Mouse (Mus musculus): ENCODE results near the gene Zfp346. TPM values are rescaled to one million over a fixed set of nuclear protein-coding genes. Genes with fewer than 3 reads are reported as not detected.

The Zfp346 gene
- polyA plus RNA-seq, 1 experiment from 2014 or later: 24.9 TPM

DNA sequence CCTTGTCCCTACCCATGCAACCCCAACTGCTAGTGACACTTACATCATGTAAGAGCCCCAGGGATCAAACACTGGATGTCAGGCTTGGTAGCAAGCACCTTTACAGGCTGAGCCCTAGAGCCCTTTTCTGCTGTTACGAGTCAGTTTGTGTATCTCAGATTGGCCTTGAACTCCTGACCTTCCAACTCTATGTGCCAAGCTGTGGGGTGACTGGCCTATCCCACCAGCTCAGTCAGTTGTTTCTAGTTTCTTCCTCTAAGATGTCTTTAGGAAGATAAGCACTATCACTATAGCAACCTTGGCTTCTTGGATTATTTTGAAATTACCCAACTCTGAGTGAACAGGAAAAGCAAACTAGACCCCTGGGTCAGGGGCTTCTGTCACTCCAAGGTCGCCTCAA is 1.8 kb upstream of the Zfp346 start:
- Histone ChIP-seq H3K27ac (no peak overlapping the region), H3K9me3 (peaks cover 3% of the 10 kb centered on the region; the same call in 1 of the 2 replicates), H3K4me3 (no peak overlapping the region), H3K27me3 (ENCODE audit: insufficient read depth, poor library complexity, severe bottlenecking) (no peaks in the 10 kb centered on the region), H3K4me1 (replicated peaks) (peaks cover 26% of the 10 kb centered on the region), H3K36me3 (peaks cover 14% of the 10 kb centered on the region)
- DNase-seq (ENCODE audit: low spot score): no peak
- 72% methylated on average over 2 of the region's 2 CpGs for WGBS

DNA sequence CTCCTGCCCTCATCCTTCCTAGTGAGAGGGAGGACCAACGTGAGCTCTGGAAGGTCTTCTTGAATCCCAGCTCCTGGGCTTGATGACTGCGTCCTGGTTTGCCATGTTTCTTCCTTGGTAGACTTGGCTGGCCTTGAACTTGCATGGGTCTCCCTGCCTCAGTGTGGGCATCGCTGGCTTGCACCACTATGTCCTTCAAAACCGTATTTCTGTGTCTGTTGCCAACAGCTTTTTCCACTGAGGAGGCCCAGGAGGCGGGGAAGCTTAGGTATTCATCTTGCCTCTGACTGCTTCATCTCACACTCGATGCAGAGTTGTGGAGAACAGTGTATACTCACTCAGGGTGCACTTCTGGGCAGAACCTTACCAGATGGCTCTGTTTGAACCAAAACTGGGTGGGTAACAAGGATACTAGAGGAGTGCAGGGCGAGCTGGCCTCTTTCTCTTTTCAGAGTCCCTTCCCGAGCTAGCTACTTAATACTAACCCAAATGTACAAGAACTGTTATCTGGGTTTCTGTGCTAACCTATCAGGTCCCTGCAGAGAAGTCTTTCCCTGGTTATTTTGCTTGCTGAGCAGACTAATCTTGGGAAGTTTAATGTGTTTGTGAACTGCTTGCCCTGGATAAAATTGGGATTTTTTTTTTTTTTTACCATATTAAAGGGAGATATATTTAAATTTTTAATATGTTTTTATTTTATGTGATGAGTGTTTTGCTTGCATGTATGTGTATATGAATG is 1.0 kb downstream of the Zfp346 start:
- 24% methylated on average over 8 of the region's 8 CpGs for WGBS
- H3K27ac ChIP-seq: peak overlapping the region; percentile 94
- peak; percentile 8 for DNase-seq (ENCODE audit: low spot score)
- peaks cover 15% of the 10 kb centered on the region for H3K4me1 ChIP-seq (replicated peaks)
- no peaks in the 10 kb centered on the region for H3K27me3 ChIP-seq (ENCODE audit: insufficient read depth, poor library complexity, severe bottlenecking)
- peaks cover 3% of the 10 kb centered on the region; the same call in 1 of the 2 replicates for H3K9me3 ChIP-seq
- peak overlapping the region; percentile 83 for H3K4me3 ChIP-seq
- peaks cover 27% of the 10 kb centered on the region for H3K36me3 ChIP-seq

DNA sequence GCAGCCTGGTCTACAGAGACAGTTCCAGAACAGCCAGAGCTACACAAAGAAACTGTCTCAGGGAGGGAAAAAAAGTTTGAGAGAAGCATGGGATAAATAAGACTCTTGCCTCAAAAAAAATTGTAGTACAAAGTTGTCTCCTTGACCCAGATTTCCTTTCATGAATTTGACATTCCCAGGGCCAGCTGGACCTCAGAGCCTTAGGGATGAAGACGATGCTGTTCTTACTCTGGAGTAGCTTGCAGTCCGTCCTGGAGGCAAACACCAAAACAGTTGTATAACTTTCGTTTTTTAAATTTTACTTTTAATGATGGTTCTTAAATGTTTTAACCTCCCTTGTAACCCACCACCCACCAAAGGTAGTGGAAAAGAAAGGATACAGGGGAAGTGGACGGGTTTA is 2.0 kb downstream of the Zfp346 start:
- Histone ChIP-seq H3K4me3 (no peak overlapping the region), H3K27ac (no peak overlapping the region), H3K36me3 (peaks cover 32% of the 10 kb centered on the region), H3K4me1 (replicated peaks) (peaks cover 15% of the 10 kb centered on the region), H3K9me3 (no peaks in the 10 kb centered on the region), H3K27me3 (ENCODE audit: insufficient read depth, poor library complexity, severe bottlenecking) (no peaks in the 10 kb centered on the region)
- WGBS: 91% methylated on average over 4 of the region's 4 CpGs
- no peak for DNase-seq (ENCODE audit: low spot score)

DNA sequence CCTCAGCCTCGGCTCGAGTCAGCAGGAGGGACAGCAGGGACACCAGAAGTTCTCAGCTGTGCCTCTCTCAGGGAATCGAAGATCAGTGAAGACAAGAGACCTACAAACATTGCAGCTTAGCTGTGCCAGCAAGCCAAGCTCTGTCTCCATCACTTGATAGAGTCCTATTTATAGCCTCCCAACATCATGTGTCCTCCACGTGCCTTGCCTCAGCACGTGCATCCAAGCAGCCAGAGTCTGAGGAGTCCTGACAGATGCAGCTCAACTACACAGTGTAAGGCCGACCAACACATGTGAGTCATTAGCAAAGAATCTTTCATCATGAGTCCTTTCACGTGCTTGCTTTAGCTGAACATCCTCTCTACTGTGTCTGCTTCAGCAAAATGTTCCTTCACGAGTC is 2.6 kb downstream of the Zfp346 start:
- Histone ChIP-seq H3K9me3 (no peaks in the 10 kb centered on the region), H3K4me1 (replicated peaks) (peaks cover 15% of the 10 kb centered on the region), H3K27ac (no peak overlapping the region), H3K36me3 (peaks cover 35% of the 10 kb centered on the region), H3K27me3 (ENCODE audit: insufficient read depth, poor library complexity, severe bottlenecking) (no peaks in the 10 kb centered on the region), H3K4me3 (no peak overlapping the region)
- 87% methylated on average over 8 of the region's 8 CpGs for WGBS
- DNase-seq (ENCODE audit: low spot score): no peak

DNA sequence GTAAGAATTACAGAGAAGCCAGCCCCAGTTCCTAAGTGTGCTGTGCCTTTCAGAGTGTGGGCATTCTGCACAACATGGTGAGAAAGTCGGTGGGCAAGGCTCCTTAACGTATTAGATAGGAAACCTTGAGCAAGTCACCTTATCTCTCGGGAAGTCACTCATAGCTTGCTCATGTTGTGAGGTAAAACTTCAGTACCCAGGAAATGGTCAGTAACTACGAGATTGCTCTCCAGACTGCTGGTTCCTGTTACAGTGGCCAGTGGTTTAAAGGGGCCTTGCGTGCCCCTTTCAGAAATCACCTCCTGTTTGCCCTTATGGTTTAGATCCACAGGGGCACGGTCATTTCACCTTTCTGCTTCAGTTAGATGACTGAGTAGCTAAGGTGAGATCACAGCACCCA is 9.3 kb downstream of the Zfp346 start:
- Histone ChIP-seq H3K27me3 (ENCODE audit: insufficient read depth, poor library complexity, severe bottlenecking) (no peaks in the 10 kb centered on the region), H3K4me1 (replicated peaks) (no peaks in the 10 kb centered on the region), H3K4me3 (no peak overlapping the region), H3K9me3 (no peaks in the 10 kb centered on the region), H3K27ac (no peak overlapping the region), H3K36me3 (peaks cover 77% of the 10 kb centered on the region)
- DNase-seq (ENCODE audit: low spot score): no peak
- 91% methylated on average over 6 of the region's 6 CpGs for WGBS

DNA sequence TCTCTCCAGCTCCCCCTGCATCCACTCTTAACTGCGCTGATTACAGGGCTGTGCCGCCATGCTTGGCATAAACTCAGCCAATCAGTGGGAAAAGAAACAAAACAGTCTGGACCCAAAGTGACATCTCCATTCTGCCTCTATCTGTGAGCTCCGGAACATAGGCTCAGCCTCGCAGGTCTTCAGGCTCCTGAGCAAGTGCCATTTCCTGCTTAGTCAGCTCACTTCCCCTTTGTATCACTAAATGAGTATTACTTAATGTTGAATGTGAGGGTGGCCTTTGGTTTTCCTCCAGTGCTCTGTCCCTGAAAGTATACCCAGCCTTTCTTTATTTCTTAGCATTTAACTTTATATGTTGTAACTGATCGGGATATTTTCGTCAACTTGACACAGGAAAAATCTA is 19.8 kb downstream of the Zfp346 start:
- WGBS: 98% methylated on average over 6 of the region's 6 CpGs
- Histone ChIP-seq H3K27me3 (ENCODE audit: insufficient read depth, poor library complexity, severe bottlenecking) (no peaks in the 10 kb centered on the region), H3K4me3 (no peak overlapping the region), H3K9me3 (no peaks in the 10 kb centered on the region), H3K27ac (no peak overlapping the region), H3K4me1 (replicated peaks) (no peaks in the 10 kb centered on the region), H3K36me3 (peaks cover 77% of the 10 kb centered on the region)
- no peak for DNase-seq (ENCODE audit: low spot score)

DNA sequence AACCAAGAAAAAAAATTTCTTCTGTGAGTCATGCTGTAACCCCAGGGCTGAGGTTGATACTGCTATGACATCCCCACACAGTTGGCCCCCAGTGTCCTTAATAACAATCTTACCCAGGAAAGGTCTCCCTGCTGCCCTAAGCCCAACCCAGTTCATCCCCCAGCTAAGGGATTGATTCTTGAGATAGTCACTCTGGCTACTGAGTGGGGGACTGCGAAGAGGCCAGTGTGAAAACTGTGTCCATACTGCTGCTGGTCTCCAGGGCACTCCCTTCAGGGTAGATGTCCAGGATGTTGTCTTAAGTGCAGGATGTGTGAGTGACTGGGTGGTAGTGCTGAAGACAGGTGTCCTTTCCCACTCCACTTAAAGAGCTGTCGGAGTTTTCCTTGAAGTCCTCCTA is 28.3 kb downstream of the Zfp346 start, which contains the start of gene Gm17617:
TSS of gene Gm17617 (minus strand) at position 101 of the 400 bp plus-strand sequence.
- Histone ChIP-seq H3K4me3 (no peak within 1 kb of the TSS), H3K27ac (no peak within 1 kb of the TSS), H3K9me3 (no peaks in the 10 kb centered on the region), H3K36me3 (peaks cover 59% of the 10 kb centered on the region), H3K27me3 (ENCODE audit: insufficient read depth, poor library complexity, severe bottlenecking) (no peaks in the 10 kb centered on the region), H3K4me1 (replicated peaks) (peaks cover 6% of the 10 kb centered on the region; the same call in 1 of the 2 replicates)
- DNase-seq (ENCODE audit: low spot score): no peak
- 94% methylated on average over 2 of the region's 2 CpGs for WGBS

DNA sequence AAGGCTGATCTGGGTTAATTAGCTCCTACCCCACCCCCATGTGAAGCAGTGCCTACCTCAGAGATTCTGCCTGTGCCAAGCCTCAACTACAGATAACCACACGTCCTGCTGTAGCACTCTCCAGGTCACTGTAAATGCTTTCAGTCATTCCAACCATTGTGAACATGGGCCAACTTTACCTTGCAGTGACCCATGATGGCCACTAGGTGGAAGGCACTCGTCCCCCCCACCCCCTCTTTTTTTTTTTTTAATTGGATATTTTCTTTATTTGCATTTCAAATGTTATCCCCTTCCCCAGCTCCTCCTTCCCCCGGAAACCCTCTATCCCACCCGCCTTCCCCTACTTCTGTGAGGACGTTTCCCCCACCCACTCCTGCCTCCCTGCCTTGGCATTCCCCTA is 30.3 kb downstream of the Zfp346 start:
- DNase-seq (ENCODE audit: low spot score): no peak
- WGBS: 4% methylated on average over 5 of the region's 5 CpGs

DNA sequence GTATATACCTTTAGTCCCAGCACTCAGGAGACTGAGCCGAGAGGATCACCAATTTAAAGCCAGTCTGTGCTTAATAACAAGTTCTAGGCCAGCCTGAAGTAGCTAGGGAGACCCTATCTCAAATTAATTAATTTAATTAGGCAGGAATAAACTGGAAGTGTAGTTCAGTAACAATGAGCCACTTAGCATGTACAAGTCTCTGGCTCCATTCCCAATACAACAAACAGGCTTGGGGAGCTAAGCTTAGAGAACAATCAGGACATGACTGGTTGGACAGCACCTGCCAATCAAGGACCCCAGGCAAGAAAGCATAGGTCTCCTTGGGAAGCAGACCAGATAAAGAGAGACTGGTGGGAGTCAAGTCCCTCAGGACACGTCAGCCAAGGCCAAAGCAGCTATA is 35.2 kb downstream of the Zfp346 start:
- H3K4me3 ChIP-seq: no peak overlapping the region
- H3K27me3 ChIP-seq (ENCODE audit: insufficient read depth, poor library complexity, severe bottlenecking): no peaks in the 10 kb centered on the region
- H3K36me3 ChIP-seq: no peaks in the 10 kb centered on the region
- no peaks in the 10 kb centered on the region for H3K9me3 ChIP-seq
- no peak for DNase-seq (ENCODE audit: low spot score)
- WGBS: 71% methylated on average over 2 of the region's 2 CpGs
- no peak overlapping the region for H3K27ac ChIP-seq
- H3K4me1 ChIP-seq (replicated peaks): peaks cover 6% of the 10 kb centered on the region; the same call in 1 of the 2 replicates

More for the DNA sequence above, 30.3 kb downstream of the Zfp346 start:
- Histone ChIP-seq H3K9me3 (no peaks in the 10 kb centered on the region), H3K27ac (no peak overlapping the region), H3K36me3 (peaks cover 41% of the 10 kb centered on the region), H3K4me3 (no peak overlapping the region), H3K4me1 (replicated peaks) (peaks cover 6% of the 10 kb centered on the region; the same call in 1 of the 2 replicates), H3K27me3 (ENCODE audit: insufficient read depth, poor library complexity, severe bottlenecking) (no peaks in the 10 kb centered on the region)

DNA sequence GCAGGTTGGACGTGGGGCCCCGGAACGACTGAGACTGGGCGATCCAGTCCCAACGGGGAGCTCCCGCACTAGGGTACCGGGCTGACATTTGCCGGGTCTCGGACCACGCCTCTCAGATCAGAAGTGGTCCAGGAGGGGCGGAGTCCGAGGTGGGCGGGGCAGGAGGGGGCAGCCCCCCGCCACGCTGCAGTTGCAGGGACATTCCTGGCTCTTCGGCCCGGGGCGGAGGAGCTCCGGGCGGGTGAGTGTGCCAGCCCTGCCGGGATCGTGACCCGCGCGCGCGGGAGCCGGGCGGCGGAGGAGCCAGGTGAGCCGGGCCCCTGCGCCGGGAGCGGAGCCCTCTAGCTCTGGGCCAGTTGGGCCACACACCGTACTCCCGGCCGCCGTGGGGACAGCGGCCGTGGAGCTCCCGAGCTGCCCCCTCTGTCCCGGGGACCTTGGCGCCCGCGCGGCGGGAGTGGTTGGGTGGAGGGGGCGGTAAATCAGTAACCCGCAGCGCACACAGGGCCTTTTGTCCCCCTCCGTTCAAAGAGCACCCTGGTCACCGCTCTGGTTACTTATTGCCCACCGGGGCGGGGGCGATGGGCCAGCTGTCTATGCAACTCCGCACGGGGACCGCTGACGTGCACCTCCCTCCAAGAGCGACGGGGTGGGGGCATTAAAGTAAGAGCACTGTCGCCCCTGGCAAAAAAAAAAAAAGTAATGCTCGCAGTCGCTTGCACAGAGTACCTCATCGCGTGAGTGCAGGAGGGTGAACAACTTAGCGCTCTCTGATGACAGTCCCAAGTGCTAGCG is 47.7 kb downstream of the Zfp346 start, which contains the start of gene Fgfr4:
TSS of gene Fgfr4 (plus strand) at position 20 of the 795 bp plus-strand sequence.
- Histone ChIP-seq H3K4me1 (replicated peaks) (peaks cover 12% of the 10 kb centered on the region), H3K27ac (peak within 1 kb of the TSS; percentile 69; the same call in 1 of the 2 replicates), H3K27me3 (ENCODE audit: insufficient read depth, poor library complexity, severe bottlenecking) (peaks cover 56% of the 10 kb centered on the region), H3K4me3 (peak within 1 kb of the TSS; percentile 63), H3K36me3 (no peaks in the 10 kb centered on the region), H3K9me3 (no peaks in the 10 kb centered on the region)
- peak; percentile 58 for DNase-seq (ENCODE audit: low spot score)
- WGBS: under 1% methylated on average over 68 of the region's 68 CpGs

DNA sequence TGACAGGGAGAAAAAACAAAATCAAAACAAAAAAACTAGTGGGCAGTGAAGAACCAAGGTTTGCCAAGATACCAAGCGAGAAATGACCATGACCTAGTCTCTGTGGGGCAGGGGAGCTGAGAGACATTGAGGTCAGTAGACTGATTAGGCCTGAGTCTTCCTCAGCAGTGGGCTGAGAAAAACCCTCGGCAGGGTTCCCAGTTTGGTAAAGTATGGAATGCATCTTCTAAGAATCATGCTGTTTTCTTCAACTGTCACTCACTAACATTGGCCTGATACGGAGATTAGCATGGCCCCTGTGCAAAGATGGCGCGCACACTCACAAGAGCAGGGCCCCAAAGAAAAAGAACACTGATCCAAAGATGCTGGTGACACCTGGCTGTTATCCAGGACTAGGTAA is 48.8 kb downstream of the Zfp346 start:
- no peak overlapping the region for H3K27ac ChIP-seq
- peaks cover 56% of the 10 kb centered on the region for H3K27me3 ChIP-seq (ENCODE audit: insufficient read depth, poor library complexity, severe bottlenecking)
- H3K36me3 ChIP-seq: no peaks in the 10 kb centered on the region
- no peaks in the 10 kb centered on the region for H3K9me3 ChIP-seq
- no peak overlapping the region for H3K4me3 ChIP-seq
- H3K4me1 ChIP-seq (replicated peaks): peaks cover 12% of the 10 kb centered on the region
- 82% methylated on average over 5 of the region's 5 CpGs for WGBS
- DNase-seq (ENCODE audit: low spot score): no peak

DNA sequence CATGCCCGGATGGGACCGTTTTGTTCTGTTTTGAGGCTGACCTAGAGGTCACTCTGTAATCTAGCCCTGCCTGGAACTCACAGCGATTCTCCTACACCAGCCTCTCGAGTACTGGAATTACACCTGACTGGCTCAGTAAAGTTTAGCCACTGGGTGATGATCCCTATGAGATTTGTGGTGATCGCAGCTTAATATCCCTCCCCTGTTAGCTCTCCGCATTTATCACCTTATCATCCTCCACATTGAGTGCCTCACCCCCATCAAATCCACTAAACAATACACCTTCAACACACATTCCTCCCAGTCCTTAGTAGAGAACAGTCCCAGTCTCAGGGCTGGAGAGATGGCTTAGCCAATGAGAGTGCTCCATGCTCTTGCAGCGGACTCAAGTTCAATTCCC is 57.3 kb downstream of the Zfp346 start:
- DNase-seq (ENCODE audit: low spot score): no peak
- Histone ChIP-seq H3K27me3 (ENCODE audit: insufficient read depth, poor library complexity, severe bottlenecking) (no peaks in the 10 kb centered on the region), H3K4me3 (no peak overlapping the region), H3K9me3 (no peaks in the 10 kb centered on the region), H3K27ac (no peak overlapping the region), H3K36me3 (no peaks in the 10 kb centered on the region), H3K4me1 (replicated peaks) (no peaks in the 10 kb centered on the region; the same call in 1 of the 2 replicates)
- whole genome bisulfite sequencing: 60% methylated on average over 7 of the region's 7 CpGs

DNA sequence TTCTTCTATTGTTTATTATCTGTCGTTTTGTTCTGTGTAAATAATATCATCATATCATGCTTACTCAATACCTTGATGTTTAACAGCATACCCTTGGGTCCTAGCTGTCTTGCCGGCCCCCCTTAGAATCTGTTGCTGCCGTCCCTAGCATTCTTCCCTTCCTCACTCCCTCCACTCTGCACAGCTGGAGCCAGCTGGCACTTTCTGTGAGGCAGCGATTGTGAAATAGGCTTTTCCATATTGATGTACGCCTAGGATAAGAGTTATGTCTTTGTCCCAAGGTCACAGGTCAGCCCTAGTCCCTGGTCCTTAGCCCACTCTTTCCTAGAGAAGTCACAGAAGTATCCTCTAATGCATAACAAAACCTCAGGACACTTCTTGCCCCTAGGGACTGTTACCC is 58.4 kb downstream of the Zfp346 start:
- H3K4me3 ChIP-seq: no peak overlapping the region

More for the DNA sequence above, 58.4 kb downstream of the Zfp346 start:
- no peaks in the 10 kb centered on the region for H3K9me3 ChIP-seq
- DNase-seq (ENCODE audit: low spot score): no peak
- H3K27me3 ChIP-seq (ENCODE audit: insufficient read depth, poor library complexity, severe bottlenecking): no peaks in the 10 kb centered on the region
- WGBS: 61% methylated on average over 5 of the region's 5 CpGs
- H3K4me1 ChIP-seq (replicated peaks): peaks cover 12% of the 10 kb centered on the region
- no peaks in the 10 kb centered on the region for H3K36me3 ChIP-seq
- no peak overlapping the region for H3K27ac ChIP-seq

All from hindbrain, embryonic 10.5 days (tissue).